Mouse (Mus musculus): ENCODE data around the gene Ucn. TPM values are rescaled to one million over a fixed set of nuclear protein-coding genes. Genes with fewer than 3 reads are reported as not detected.
A peak's percentile ranks its signal among the peaks of the same experiment; 100 is the strongest.

The Ucn gene
- polyA plus RNA-seq, 1 experiment from 2014 or later = not detected

DNA sequence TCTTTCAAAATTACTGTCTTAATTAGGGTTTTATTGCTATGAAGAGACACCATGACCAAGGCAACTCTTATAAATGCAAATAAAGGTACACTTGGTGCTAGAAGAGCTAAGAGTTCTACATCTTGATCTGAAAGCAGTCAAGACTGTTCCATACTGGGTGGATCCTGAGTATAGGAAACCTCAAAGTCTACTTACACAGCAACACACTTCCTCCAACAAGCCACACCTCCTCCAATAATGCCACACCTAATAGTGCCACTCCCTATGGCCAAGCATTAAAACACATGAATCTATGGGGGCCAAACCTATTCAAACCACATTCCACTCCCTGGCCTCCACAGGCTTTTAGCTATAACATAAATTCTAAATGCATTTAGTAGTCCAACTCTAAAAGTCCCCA lies 23.8 kb upstream of the Ucn start:
- Histone ChIP-seq H3K4me1 (ENCODE audit: control insufficient read depth in 2 of 2, insufficient read depth in 2 of 2, low read length in 2 of 2) (no peaks in the 10 kb centered on the region), H3K9me3 (ENCODE audit: control insufficient read depth, low read length) (no peaks in the 10 kb centered on the region), H3K27ac (replicated peaks in 1 of 2; ENCODE audit: control insufficient read depth in 1 of 2, insufficient read depth in 1 of 2, low read depth in 2 of 2, low read length in 2 of 2) (no peak overlapping the region), H3K9ac (ENCODE audit: low read length) (no peak overlapping the region), H3K36me3 (ENCODE audit: control insufficient read depth, insufficient read depth, low read length) (peaks cover 98% of the 10 kb centered on the region), H3K4me2 (ENCODE audit: low read length) (no peak overlapping the region), H3K4me3 (ENCODE audit: control insufficient read depth in 1 of 2, insufficient read depth in 1 of 2, low read depth in 1 of 2, low read length in 2 of 2) (no peak overlapping the region), H3K27me3 (ENCODE audit: control insufficient read depth, insufficient read depth, low read length) (no peaks in the 10 kb centered on the region)
- no peak for ATAC-seq (ENCODE audit: insufficient number of reproducible peaks, insufficient read depth, low FRiP score, low read depth)

GRCm38 (mm10) chr5:31154152-31154553 lies 15.5 kb upstream of the Ucn start, which contains the start of gene Mpv17:
Gene Mpv17 (minus strand): TSS chr5:31154251.
- Histone ChIP-seq H3K36me3 (ENCODE audit: control insufficient read depth, insufficient read depth, low read length) (peaks cover 47% of the 10 kb centered on the region), H3K4me1 (ENCODE audit: control insufficient read depth in 2 of 2, insufficient read depth in 2 of 2, low read length in 2 of 2) (peaks cover 5 to 12% of the 10 kb centered on the region in 2 experiments; a peak in 3 of 4 replicates), H3K4me3 (ENCODE audit: control insufficient read depth in 1 of 2, insufficient read depth in 1 of 2, low read depth in 1 of 2, low read length in 2 of 2) (peak within 1 kb of the TSS; percentile 59 to 62), H3K9me3 (ENCODE audit: control insufficient read depth, low read length) (no peaks in the 10 kb centered on the region), H3K27me3 (ENCODE audit: control insufficient read depth, insufficient read depth, low read length) (no peaks in the 10 kb centered on the region), H3K27ac (replicated peaks in 1 of 2; ENCODE audit: control insufficient read depth in 1 of 2, insufficient read depth in 1 of 2, low read depth in 2 of 2, low read length in 2 of 2) (peak within 1 kb of the TSS; percentile 6 to 69; a peak in 3 of 4 replicates), H3K4me2 (ENCODE audit: low read length) (peak within 1 kb of the TSS; percentile 94), H3K9ac (ENCODE audit: low read length) (peak within 1 kb of the TSS; percentile 81)
- under 1% methylated on average over 19 of the region's 19 CpGs for WGBS
- peak; percentile 87 for ATAC-seq (ENCODE audit: insufficient number of reproducible peaks, insufficient read depth, low FRiP score, low read depth)

DNA sequence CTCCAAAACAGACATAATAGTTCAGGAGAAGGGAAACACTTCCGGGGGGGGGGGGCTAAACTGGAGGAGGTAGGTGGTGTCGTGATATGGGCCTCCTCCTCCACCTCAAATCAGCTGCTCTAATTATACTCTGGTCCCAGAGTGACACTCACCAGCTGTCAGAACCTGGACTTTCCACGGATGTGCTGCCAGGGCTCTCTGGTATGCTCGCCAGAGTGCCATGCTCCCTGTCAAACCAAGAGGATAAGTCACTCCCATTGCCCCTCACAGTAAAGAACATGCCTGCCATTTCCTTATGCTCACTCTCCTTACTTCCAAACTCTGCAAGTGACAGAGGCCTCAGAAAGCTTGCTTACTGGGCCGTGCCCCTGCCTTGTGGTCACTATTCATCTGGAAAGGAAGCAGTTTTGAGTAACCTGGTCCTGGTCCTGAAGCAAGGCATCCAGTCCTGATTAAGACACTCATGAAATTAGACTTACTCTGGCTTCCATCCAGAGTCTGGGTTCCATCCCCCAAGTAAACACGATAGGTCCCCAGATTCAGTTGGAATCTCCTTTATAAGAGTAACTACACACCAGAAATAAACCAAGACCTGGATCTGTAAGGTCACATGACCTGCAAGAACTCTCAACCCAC lies 15.0 kb upstream of the Ucn start:
- no peaks in the 10 kb centered on the region for H3K9me3 ChIP-seq (ENCODE audit: control insufficient read depth, low read length)
- peak overlapping the region; percentile 81 for H3K9ac ChIP-seq (ENCODE audit: low read length)
- peak overlapping the region; percentile 94 for H3K4me2 ChIP-seq (ENCODE audit: low read length)
- H3K4me1 ChIP-seq (ENCODE audit: control insufficient read depth in 2 of 2, insufficient read depth in 2 of 2, low read length in 2 of 2) = peaks cover 5 to 12% of the 10 kb centered on the region in 2 experiments; a peak in 3 of 4 replicates
- peak overlapping the region; percentile 6 to 69; a peak in 3 of 4 replicates for H3K27ac ChIP-seq (replicated peaks in 1 of 2; ENCODE audit: control insufficient read depth in 1 of 2, insufficient read depth in 1 of 2, low read depth in 2 of 2, low read length in 2 of 2)
- 22% methylated on average over 6 of the region's 6 CpGs for whole genome bisulfite sequencing
- no peak for ATAC-seq (ENCODE audit: insufficient number of reproducible peaks, insufficient read depth, low FRiP score, low read depth)
- no peaks in the 10 kb centered on the region for H3K27me3 ChIP-seq (ENCODE audit: control insufficient read depth, insufficient read depth, low read length)
- H3K36me3 ChIP-seq (ENCODE audit: control insufficient read depth, insufficient read depth, low read length) = peaks cover 45% of the 10 kb centered on the region
- peak overlapping the region; percentile 59 to 62 for H3K4me3 ChIP-seq (ENCODE audit: control insufficient read depth in 1 of 2, insufficient read depth in 1 of 2, low read depth in 1 of 2, low read length in 2 of 2)

DNA sequence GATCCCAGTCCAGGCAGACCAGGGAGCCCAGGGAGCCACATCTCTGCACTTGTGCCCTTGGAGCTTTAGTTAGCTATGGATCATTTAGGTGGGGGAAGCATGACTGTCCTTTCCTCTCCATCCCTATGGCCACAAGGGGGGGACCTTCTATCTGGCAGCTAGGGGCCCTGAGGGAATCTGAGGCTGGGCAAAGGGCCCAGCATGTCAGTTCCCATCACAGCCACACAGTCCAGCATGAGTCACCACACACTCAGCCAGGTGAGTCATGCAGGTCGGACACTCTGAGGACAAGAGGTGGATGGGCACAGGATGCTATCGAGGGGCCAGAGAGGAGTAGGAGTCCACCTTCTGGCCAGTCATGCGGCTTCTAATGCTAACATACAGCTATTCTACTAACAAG lies 13.1 kb upstream of the Ucn start:
- H3K27me3 ChIP-seq (ENCODE audit: control insufficient read depth, insufficient read depth, low read length) = no peaks in the 10 kb centered on the region

DNA sequence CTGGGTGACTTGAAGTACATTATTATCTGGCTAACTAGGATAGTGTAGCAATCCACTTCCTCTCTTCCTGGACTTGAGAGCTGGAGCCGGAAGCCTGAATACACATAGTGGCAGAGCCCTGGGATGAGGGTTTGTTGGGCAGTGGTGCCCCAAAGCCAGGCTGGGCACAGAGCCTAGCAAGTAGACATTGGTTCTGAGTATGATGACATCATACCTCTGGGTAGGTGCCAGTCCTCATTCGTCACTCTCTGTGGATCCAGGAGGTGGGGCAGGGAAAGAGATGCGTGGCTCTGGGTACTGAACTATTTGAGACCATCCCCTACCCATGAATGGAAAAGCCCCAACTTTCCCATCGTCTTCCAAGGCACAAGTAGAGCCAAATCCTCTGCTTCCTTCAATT lies 11.2 kb upstream of the Ucn start:
- peaks cover 39% of the 10 kb centered on the region for H3K36me3 ChIP-seq (ENCODE audit: control insufficient read depth, insufficient read depth, low read length)
- 77% methylated on average over 4 of the region's 4 CpGs for WGBS
- no peaks in the 10 kb centered on the region for H3K9me3 ChIP-seq (ENCODE audit: control insufficient read depth, low read length)
- no peak overlapping the region for H3K4me2 ChIP-seq (ENCODE audit: low read length)
- H3K27me3 ChIP-seq (ENCODE audit: control insufficient read depth, insufficient read depth, low read length) = no peaks in the 10 kb centered on the region
- ATAC-seq (ENCODE audit: insufficient number of reproducible peaks, insufficient read depth, low FRiP score, low read depth) = no peak
- H3K4me3 ChIP-seq (ENCODE audit: control insufficient read depth in 1 of 2, insufficient read depth in 1 of 2, low read depth in 1 of 2, low read length in 2 of 2) = no peak overlapping the region
- H3K9ac ChIP-seq (ENCODE audit: low read length) = no peak overlapping the region
- H3K4me1 ChIP-seq (ENCODE audit: control insufficient read depth in 2 of 2, insufficient read depth in 2 of 2, low read length in 2 of 2) = peaks cover 5 to 12% of the 10 kb centered on the region in 2 experiments; a peak in 3 of 4 replicates
- no peak overlapping the region for H3K27ac ChIP-seq (replicated peaks in 1 of 2; ENCODE audit: control insufficient read depth in 1 of 2, insufficient read depth in 1 of 2, low read depth in 2 of 2, low read length in 2 of 2)

More for the DNA sequence above, 13.1 kb upstream of the Ucn start:
- peak overlapping the region; percentile 16; the same call in 1 of the 2 replicates for H3K9ac ChIP-seq (ENCODE audit: low read length)
- ATAC-seq (ENCODE audit: insufficient number of reproducible peaks, insufficient read depth, low FRiP score, low read depth) = no peak
- WGBS = 55% methylated on average over 3 of the region's 3 CpGs
- H3K4me2 ChIP-seq (ENCODE audit: low read length) = no peak overlapping the region
- peaks cover 5 to 12% of the 10 kb centered on the region in 2 experiments; a peak in 3 of 4 replicates for H3K4me1 ChIP-seq (ENCODE audit: control insufficient read depth in 2 of 2, insufficient read depth in 2 of 2, low read length in 2 of 2)
- H3K9me3 ChIP-seq (ENCODE audit: control insufficient read depth, low read length) = no peaks in the 10 kb centered on the region
- H3K4me3 ChIP-seq (ENCODE audit: control insufficient read depth in 1 of 2, insufficient read depth in 1 of 2, low read depth in 1 of 2, low read length in 2 of 2) = no peak overlapping the region
- no peak overlapping the region for H3K27ac ChIP-seq (replicated peaks in 1 of 2; ENCODE audit: control insufficient read depth in 1 of 2, insufficient read depth in 1 of 2, low read depth in 2 of 2, low read length in 2 of 2)
- H3K36me3 ChIP-seq (ENCODE audit: control insufficient read depth, insufficient read depth, low read length) = peaks cover 37% of the 10 kb centered on the region

DNA sequence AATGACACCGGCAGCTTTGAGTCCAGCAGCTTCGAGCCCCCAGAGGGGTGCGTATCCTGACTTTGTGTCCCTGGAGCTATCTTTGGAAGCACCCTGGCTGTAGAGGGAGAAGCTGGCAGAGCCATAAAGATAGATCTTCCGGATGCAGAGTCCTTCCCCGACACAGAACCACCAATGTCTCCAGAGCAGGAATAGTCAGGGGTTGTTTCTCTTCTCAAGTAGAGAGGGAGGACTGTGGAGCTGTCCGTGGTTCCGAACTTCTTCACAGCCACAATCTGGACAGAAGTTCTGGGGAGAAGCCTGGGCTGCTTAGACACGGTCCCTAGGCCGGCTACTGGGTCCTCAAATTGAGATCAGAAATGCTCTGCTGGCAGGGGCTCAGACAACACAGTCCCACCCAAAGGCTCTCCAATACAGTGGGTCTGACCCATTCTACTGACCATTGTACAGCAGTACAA lies 368 bp upstream of the Ucn start:
- Histone ChIP-seq H3K4me3 (ENCODE audit: control insufficient read depth in 1 of 2, insufficient read depth in 1 of 2, low read depth in 1 of 2, low read length in 2 of 2) (peak overlapping the region; percentile 32 to 36; a peak in 3 of 4 replicates), H3K9me3 (ENCODE audit: control insufficient read depth, low read length) (no peaks in the 10 kb centered on the region), H3K9ac (ENCODE audit: low read length) (no peak overlapping the region), H3K27me3 (ENCODE audit: control insufficient read depth, insufficient read depth, low read length) (peaks cover 56% of the 10 kb centered on the region), H3K4me2 (ENCODE audit: low read length) (peak overlapping the region; percentile 60), H3K27ac (replicated peaks in 1 of 2; ENCODE audit: control insufficient read depth in 1 of 2, insufficient read depth in 1 of 2, low read depth in 2 of 2, low read length in 2 of 2) (no peak overlapping the region), H3K4me1 (ENCODE audit: control insufficient read depth in 2 of 2, insufficient read depth in 2 of 2, low read length in 2 of 2) (peaks cover 15 to 21% of the 10 kb centered on the region in 2 experiments; a peak in 3 of 4 replicates), H3K36me3 (ENCODE audit: control insufficient read depth, insufficient read depth, low read length) (peaks cover 18% of the 10 kb centered on the region)
- 8% methylated on average over 9 of the region's 9 CpGs for WGBS
- no peak for ATAC-seq (ENCODE audit: insufficient number of reproducible peaks, insufficient read depth, low FRiP score, low read depth)

DNA sequence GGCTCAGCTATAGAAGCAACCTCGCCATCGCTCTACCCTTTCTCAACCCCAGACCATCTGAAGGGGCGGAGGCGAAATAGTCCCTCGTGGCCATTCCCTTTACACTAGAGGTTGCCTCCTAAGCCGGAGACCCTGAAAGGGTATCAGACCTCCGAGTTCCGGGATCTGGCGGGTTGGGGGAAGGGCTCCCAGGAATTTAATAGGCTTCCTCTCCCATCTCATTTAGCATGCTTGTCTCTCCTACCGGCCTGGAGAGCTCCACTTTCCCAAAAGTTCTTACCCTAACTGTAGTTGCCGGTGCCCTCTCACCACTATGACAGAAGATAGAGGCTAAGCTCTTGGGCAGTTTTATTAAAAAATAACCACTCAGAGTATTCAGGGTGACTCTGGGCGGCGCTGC lies 971 bp downstream of the Ucn start:
- peak overlapping the region; percentile 32 to 36 for H3K4me3 ChIP-seq (ENCODE audit: control insufficient read depth in 1 of 2, insufficient read depth in 1 of 2, low read depth in 1 of 2, low read length in 2 of 2)
- H3K4me1 ChIP-seq (ENCODE audit: control insufficient read depth in 2 of 2, insufficient read depth in 2 of 2, low read length in 2 of 2) = peaks cover 15 to 21% of the 10 kb centered on the region in 2 experiments; a peak in 3 of 4 replicates
- 2% methylated on average over 13 of the region's 13 CpGs for WGBS
- no peak for ATAC-seq (ENCODE audit: insufficient number of reproducible peaks, insufficient read depth, low FRiP score, low read depth)
- H3K27ac ChIP-seq (replicated peaks in 1 of 2; ENCODE audit: control insufficient read depth in 1 of 2, insufficient read depth in 1 of 2, low read depth in 2 of 2, low read length in 2 of 2) = no peak overlapping the region
- peak overlapping the region; percentile 60 for H3K4me2 ChIP-seq (ENCODE audit: low read length)
- no peak overlapping the region for H3K9ac ChIP-seq (ENCODE audit: low read length)
- H3K36me3 ChIP-seq (ENCODE audit: control insufficient read depth, insufficient read depth, low read length) = peaks cover 10% of the 10 kb centered on the region
- H3K9me3 ChIP-seq (ENCODE audit: control insufficient read depth, low read length) = no peaks in the 10 kb centered on the region
- peaks cover 59% of the 10 kb centered on the region for H3K27me3 ChIP-seq (ENCODE audit: control insufficient read depth, insufficient read depth, low read length)
